Mouse (Mus musculus) E14TG2a.4 (cell line): ENCODE data around the gene Cptp.

Source experiments
- CTCF ChIP-seq: conservative IDR thresholded peaks from 2 replicates; pipeline ENCODE4 v1.5.1; 2014; ENCODE audit warnings: low read length
- POU5F1 ChIP-seq: IDR thresholded peaks from 2 replicates; pipeline ENCODE4 v1.6.1; 2014; ENCODE audit warnings: low read length, borderline replicate concordance

DNA sequence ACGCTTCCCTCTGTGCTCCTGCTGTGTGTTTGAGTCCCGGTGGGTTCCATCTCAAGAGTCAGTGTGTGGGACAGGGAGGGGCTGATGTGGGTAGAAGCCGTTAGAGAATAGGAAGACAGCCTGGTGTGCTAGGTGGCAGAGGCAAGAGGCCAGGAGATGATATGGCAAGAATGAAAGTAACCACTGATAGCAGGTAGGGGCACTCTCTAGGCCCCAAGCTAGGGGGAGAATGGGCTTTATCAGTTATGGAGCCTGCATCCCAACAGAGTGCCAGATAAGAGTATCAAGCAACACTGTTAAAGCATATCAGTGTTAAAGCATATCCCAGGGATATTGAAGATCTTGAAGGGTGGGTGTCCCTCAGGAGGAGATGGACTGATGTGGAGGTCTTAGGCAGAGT lies 12.4 kb downstream of the Cptp start:
- TF ChIP-seq CTCF (no peak), POU5F1 (no peak)
